Mouse (Mus musculus) midbrain, embryonic 15.5 days (tissue): ENCODE results near the gene Wdr5. TPM values are rescaled to one million over a fixed set of nuclear protein-coding genes. Genes with fewer than 3 reads are reported as not detected.
"Not testable (repeated sequence)": the region's sequence is repeated elsewhere in the genome, so short reads cannot be mapped to it uniquely, and the experiment has no call there.

Source experiments
- ATAC-seq: fragments of 200-750 bp; cut with Nextera tagmentation; replicated peaks from 2 replicates; pipeline ENCODE4 v1.8.0; 2017; ENCODE audit warnings: moderate TSS enrichment
- H3K27ac ChIP-seq: fragments of 300-500 bp; sonication (generic); 2 replicates; pipeline ENCODE4 v1.5.1; 2015; ENCODE audit warnings: mild to moderate bottlenecking, inconsistent platforms
- H3K27me3 ChIP-seq: fragments of 300-500 bp; sonication (generic); replicated peaks from 2 replicates; pipeline ENCODE4 v1.6.1; 2015; ENCODE audit warnings: inconsistent platforms
- H3K36me3 ChIP-seq: fragments of 300-500 bp; sonication (generic); replicated peaks from 2 replicates; pipeline ENCODE4 v1.6.1; 2015; ENCODE audit warnings: inconsistent platforms
- H3K4me1 ChIP-seq: fragments of 300-500 bp; sonication (generic); 2 replicates; pipeline ENCODE4 v1.6.1; 2015; ENCODE audit warnings: inconsistent platforms
- H3K4me2 ChIP-seq: fragments of 300-500 bp; sonication (generic); 2 replicates; pipeline ENCODE4 v1.6.1; 2015; ENCODE audit warnings: inconsistent platforms, mild to moderate bottlenecking, moderate library complexity
- H3K4me3 ChIP-seq: fragments of 300-500 bp; sonication (generic); 2 replicates; pipeline ENCODE4 v1.5.1; 2015; ENCODE audit warnings: mild to moderate bottlenecking, inconsistent platforms
- H3K9ac ChIP-seq: fragments of 300-500 bp; sonication (generic); 2 replicates; pipeline ENCODE4 v1.6.1; 2015; ENCODE audit warnings: mild to moderate bottlenecking, inconsistent platforms
- H3K9me3 ChIP-seq: fragments of 300-500 bp; sonication (generic); 2 replicates; pipeline ENCODE4 v1.6.1; 2016; ENCODE audit warnings: inconsistent platforms
- WGBS: fragments of 180-500 bp; shearing (Covaris S2); methylation state at CpG from one replicate; pipeline ENCODE4 v1.1.7; 2015; ENCODE audit warnings: mixed read lengths; 5-methylcytosine and 5-hydroxymethylcytosine counted together
- polyA plus RNA-seq: library from polyadenylated mRNA; unstranded; fragments of >200 nt; fragmentation: Nextera tagmentation; extraction: Ambion mirVana; gene quantifications from 2 replicates; pipeline ENCODE4 v1.2.1, GENCODE M21; 2015

Gene Wdr5
- polyA plus RNA-seq, 1 experiment from 2014 or later: 48.2 TPM

GRCm38 (mm10) chr2:27507562-27507961 is 7.4 kb upstream of the Wdr5 start, which contains the start of gene Brd3:
TSS of gene Brd3 (minus strand) at chr2:27507662.
- no peak for ATAC-seq
- no peak within 1 kb of the TSS for H3K4me2 ChIP-seq
- H3K27ac ChIP-seq: no peak within 1 kb of the TSS
- H3K36me3 ChIP-seq: no peaks in the 10 kb centered on the region
- H3K9me3 ChIP-seq: no peaks in the 10 kb centered on the region
- no peaks in the 10 kb centered on the region for H3K4me1 ChIP-seq
- H3K4me3 ChIP-seq: no peak within 1 kb of the TSS
- H3K9ac ChIP-seq: no peak within 1 kb of the TSS
- 63% methylated on average over 4 of the region's 4 CpGs for WGBS
- H3K27me3 ChIP-seq: no peaks in the 10 kb centered on the region

DNA sequence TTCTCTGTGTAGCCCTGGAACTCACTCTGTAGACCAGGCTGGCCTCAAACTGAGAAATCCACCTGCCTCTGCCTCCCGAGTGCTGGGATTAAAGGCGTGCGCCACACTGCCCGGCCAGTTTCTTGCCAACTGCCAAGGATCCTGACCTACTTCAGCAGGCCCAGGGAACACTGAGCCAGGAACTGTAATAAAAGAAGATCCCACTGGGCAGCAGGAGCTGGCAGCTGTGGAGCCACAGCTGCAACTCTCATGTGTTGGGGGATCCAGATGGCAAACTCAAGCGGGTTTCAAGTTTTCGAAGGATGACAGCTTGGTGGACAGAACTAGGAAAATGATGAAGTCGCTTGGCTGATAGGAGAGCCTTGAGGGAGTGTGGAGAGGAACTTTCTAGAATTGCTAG is 4.3 kb upstream of the Wdr5 start:
- Histone ChIP-seq H3K4me3 (no peak overlapping the region), H3K36me3 (no peaks in the 10 kb centered on the region), H3K4me1 (peaks cover 14% of the 10 kb centered on the region), H3K4me2 (no peak overlapping the region), H3K27ac (no peak overlapping the region), H3K27me3 (no peaks in the 10 kb centered on the region), H3K9me3 (no peaks in the 10 kb centered on the region), H3K9ac (no peak overlapping the region)
- ATAC-seq: no peak
- WGBS: 95% methylated on average over 7 of the region's 7 CpGs

GRCm38 (mm10) chr2:27512909-27513308 is 2.0 kb upstream of the Wdr5 start:
- no peak for ATAC-seq
- Histone ChIP-seq H3K4me3 (no peak overlapping the region), H3K27me3 (no peaks in the 10 kb centered on the region), H3K9me3 (no peaks in the 10 kb centered on the region), H3K9ac (no peak overlapping the region), H3K4me2 (no peak overlapping the region), H3K4me1 (peaks cover 32% of the 10 kb centered on the region), H3K27ac (no peak overlapping the region), H3K36me3 (no peaks in the 10 kb centered on the region)
- 92% methylated on average over 3 of the region's 3 CpGs for WGBS

DNA sequence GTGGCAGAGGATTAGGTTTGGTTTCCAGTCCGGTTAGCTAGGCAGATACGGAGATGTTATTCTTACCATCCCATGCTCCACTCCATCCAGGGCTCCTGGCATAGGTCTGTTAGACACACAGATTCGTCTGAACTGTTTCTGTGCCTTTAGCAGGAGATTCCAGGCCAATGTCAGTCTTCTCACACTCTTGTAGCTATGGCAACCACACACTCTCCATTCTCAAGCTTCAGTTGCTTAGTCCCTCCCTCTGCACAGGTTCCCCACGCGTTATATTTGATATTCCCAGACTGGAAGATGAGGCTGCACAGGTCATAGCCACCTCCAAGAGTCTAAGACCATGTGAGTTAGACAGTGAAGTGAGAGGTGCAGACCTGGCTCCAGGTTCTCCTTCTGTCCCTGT is 1.1 kb upstream of the Wdr5 start:
- ATAC-seq: no peak
- H3K27me3 ChIP-seq: no peaks in the 10 kb centered on the region
- peak overlapping the region; percentile 94 for H3K9ac ChIP-seq
- H3K4me1 ChIP-seq: peaks cover 32% of the 10 kb centered on the region
- H3K4me3 ChIP-seq: peak overlapping the region; percentile 97
- no peaks in the 10 kb centered on the region; the same call in 1 of the 2 replicates for H3K36me3 ChIP-seq
- WGBS: 69% methylated on average over 5 of the region's 5 CpGs
- peak overlapping the region; percentile 95 for H3K4me2 ChIP-seq
- H3K9me3 ChIP-seq: no peaks in the 10 kb centered on the region
- peak overlapping the region; percentile 91 for H3K27ac ChIP-seq

DNA sequence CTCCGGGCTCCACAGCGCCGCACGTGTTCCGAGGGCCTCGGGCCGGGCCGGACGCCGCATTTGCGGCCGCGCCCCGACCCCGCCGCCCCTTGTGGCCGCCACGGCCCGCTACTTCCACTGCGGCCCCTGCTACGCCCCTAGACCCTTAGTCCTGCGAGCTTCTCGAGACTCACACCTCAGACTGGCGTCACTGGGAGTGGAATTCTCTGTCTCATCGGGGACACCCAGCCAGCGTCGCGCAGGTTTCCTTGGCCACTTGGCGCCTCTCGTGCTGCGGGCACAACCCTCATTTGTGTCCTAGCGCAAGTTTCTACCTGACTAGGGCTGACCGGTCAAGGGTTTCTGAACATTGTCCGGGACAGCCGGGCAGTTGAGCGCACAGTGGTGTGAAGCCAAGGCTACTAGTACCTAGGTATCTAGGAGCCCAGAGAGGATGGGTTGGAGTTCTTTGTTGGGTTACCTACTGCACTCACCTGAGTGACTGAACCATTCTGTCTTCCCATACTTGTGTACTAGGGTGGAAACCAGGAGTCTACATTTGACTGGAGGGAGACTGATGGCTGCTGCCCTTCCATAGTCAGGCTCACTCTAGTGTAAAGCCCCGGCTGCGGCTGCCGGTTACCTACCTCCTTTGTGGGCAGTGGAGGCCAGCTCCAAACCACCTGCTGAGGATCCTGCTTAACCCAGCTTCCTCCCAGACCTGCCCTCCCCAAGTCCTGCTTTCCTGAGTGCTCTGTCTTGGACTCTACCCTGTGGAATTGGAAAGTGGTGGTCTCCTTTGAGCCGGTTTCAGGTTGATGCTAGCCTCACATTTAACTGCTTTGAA is 597 bp downstream of the Wdr5 start:
- peak overlapping the region; percentile 94 for H3K9ac ChIP-seq
- peak; percentile 65 for ATAC-seq
- H3K4me2 ChIP-seq: peak overlapping the region; percentile 95
- peak overlapping the region; percentile 91 for H3K27ac ChIP-seq
- H3K4me1 ChIP-seq: peaks cover 32% of the 10 kb centered on the region
- under 1% methylated on average over 38 of the region's 40 CpGs for WGBS
- H3K4me3 ChIP-seq: peak overlapping the region; percentile 97
- no peaks in the 10 kb centered on the region for H3K9me3 ChIP-seq
- H3K27me3 ChIP-seq: no peaks in the 10 kb centered on the region
- peaks cover 12% of the 10 kb centered on the region for H3K36me3 ChIP-seq

DNA sequence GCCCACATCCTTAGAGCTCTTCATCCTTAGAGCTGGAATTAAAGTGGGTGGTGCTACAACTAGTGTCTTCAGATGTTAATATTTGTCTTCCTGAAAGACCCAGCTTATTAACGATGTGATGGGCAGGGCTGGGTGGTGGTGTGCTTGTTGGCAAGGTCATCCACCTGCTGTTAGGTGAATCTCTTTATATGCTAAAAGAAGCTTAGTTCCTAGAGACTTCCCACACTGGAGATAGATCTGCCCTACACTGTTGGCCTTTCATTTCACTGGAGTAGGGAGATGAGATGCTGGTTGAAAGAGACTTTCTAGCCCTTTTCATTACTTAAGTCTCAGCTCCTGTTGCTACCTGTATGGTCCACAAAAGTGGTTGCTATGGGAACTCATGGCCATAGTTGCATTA is 1.3 kb downstream of the Wdr5 start:
- no peak overlapping the region for H3K27ac ChIP-seq
- H3K4me3 ChIP-seq: peak overlapping the region; percentile 97
- no peaks in the 10 kb centered on the region for H3K9me3 ChIP-seq
- H3K36me3 ChIP-seq: peaks cover 20% of the 10 kb centered on the region
- H3K4me1 ChIP-seq: peaks cover 32% of the 10 kb centered on the region
- H3K27me3 ChIP-seq: no peaks in the 10 kb centered on the region
- WGBS: 11% methylated on average over 1 of the region's 1 CpGs
- H3K4me2 ChIP-seq: peak overlapping the region; percentile 95
- peak overlapping the region; percentile 12 for H3K9ac ChIP-seq
- no peak for ATAC-seq

- no peak overlapping the region for H3K4me2 ChIP-seq
- H3K4me3 ChIP-seq: no peak overlapping the region
- 97% methylated on average over 3 of the region's 3 CpGs for WGBS
- no peaks in the 10 kb centered on the region for H3K27me3 ChIP-seq
- H3K9me3 ChIP-seq: no peaks in the 10 kb centered on the region
- no peak overlapping the region for H3K27ac ChIP-seq
- peaks cover 32% of the 10 kb centered on the region for H3K4me1 ChIP-seq
- H3K36me3 ChIP-seq: peaks cover 28% of the 10 kb centered on the region
- no peak overlapping the region for H3K9ac ChIP-seq
- ATAC-seq: no peak
These were observed 3.3 kb downstream of the Wdr5 start for GRCm38 (mm10) chr2:27518283-27518682.

DNA sequence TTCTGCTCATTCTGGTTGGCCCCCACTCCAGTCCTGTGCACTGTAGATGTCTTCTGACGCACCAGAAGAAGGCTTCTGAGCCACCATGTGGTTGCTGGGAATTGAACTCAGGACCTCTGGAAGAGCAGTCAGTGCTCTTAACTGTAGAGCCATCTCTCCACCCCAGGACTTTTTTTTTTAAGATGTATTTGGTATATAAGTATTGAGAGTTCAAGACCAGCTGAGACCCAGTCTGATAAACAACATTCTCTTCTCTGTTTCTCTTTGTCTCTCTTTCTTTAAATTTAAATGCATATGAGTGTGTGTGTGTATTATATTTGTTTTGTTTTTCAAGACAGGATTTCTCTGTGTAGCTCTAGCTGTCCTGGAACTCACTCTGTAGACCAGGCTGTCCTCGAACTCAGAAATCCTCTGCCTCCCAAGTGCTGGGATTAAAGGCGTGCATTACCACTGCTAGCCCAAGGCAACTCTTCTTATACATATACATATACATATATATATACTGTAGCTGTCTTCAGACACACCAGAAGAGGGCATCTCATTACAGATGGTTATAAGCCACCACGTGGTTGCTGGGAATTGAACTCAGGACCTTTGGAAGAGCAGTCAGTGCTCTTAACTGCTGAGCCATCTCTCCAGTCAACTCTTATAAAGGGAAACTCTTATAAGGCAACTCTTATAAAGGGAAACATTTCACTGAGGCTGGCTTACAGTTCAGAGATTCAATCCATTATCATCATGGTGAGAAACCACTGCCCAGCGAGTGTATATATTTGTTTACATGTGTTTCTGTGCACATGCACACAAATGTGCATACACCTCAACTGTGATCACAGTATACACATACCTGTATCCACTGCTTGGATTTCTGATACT is 23.7 kb downstream of the Wdr5 start:
- not testable (repeated sequence) for H3K9me3 ChIP-seq, H3K27me3 ChIP-seq, ATAC-seq
- peak overlapping the region; percentile 41; the same call in 1 of the 2 replicates for H3K9ac ChIP-seq
- H3K36me3 ChIP-seq: peaks cover 24% of the 10 kb centered on the region
- peak overlapping the region; percentile 44 for H3K4me3 ChIP-seq
- peak overlapping the region; percentile 86 for H3K27ac ChIP-seq
- peak overlapping the region; percentile 61 for H3K4me2 ChIP-seq
- H3K4me1 ChIP-seq: peaks cover 21% of the 10 kb centered on the region
- 64% methylated on average over 5 of the region's 5 CpGs for WGBS

- H3K4me2 ChIP-seq: peak overlapping the region; percentile 61
- H3K4me1 ChIP-seq: peaks cover 21% of the 10 kb centered on the region
- peaks cover 19% of the 10 kb centered on the region for H3K36me3 ChIP-seq
- ATAC-seq: no peak
- peak overlapping the region; percentile 86 for H3K27ac ChIP-seq
- no peaks in the 10 kb centered on the region for H3K9me3 ChIP-seq
- H3K9ac ChIP-seq: peak overlapping the region; percentile 41; the same call in 1 of the 2 replicates
- H3K27me3 ChIP-seq: no peaks in the 10 kb centered on the region
- H3K4me3 ChIP-seq: peak overlapping the region; percentile 44
- WGBS: 18% methylated on average over 5 of the region's 5 CpGs
These were observed 24.4 kb downstream of the Wdr5 start for GRCm38 (mm10) chr2:27539336-27539735.

DNA sequence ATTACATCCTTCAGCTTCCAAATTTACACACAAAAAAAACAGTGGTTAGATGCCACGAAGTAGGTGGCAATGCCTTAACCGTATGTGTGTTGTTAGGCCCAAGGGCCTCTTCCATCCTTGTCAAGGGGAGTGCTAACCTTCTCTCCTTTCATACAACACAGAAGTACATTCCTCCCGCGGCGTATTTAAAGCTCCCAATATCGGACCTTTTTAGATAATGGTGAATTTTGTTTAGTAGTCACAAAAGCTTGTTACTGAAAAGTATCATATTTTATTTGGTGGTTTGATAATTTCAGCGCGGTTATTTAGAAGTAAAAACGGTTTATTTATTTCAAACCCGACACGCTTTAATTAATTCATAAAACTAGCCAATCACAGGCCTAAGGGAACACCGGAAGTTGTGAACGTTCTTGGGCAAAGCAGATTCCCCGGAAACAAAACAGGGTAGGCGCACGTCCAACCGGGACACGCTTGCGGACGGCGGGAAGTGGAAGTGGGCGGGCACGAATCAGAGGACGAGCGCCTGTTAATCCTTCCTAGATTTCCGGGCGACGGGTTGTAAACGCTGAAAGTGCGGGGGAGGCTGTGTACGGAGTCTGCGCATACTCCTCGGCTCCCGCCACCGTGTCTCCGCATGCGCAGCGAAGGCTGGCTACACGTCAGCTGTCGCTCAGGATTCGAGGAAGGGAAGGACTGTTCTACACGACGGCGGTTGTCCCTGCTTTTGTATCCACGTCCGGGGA is 25.0 kb downstream of the Wdr5 start:
- Histone ChIP-seq H3K9me3 (no peaks in the 10 kb centered on the region), H3K4me2 (peak overlapping the region; percentile 61), H3K27ac (peak overlapping the region; percentile 86), H3K4me3 (peak overlapping the region; percentile 44), H3K27me3 (no peaks in the 10 kb centered on the region), H3K36me3 (peaks cover 13% of the 10 kb centered on the region), H3K9ac (peak overlapping the region; percentile 52), H3K4me1 (peaks cover 21% of the 10 kb centered on the region)
- WGBS: under 1% methylated on average over 46 of the region's 46 CpGs
- peak; percentile 97 for ATAC-seq

- H3K4me2 ChIP-seq: peak overlapping the region; percentile 61
- peaks cover 21% of the 10 kb centered on the region for H3K4me1 ChIP-seq
- H3K9me3 ChIP-seq: no peaks in the 10 kb centered on the region
- 27% methylated on average over 10 of the region's 10 CpGs for WGBS
- peak overlapping the region; percentile 52 for H3K9ac ChIP-seq
- no peaks in the 10 kb centered on the region for H3K27me3 ChIP-seq
- peak overlapping the region; percentile 86 for H3K27ac ChIP-seq
- peaks cover 7% of the 10 kb centered on the region for H3K36me3 ChIP-seq
- ATAC-seq: peak; percentile 60
- H3K4me3 ChIP-seq: peak overlapping the region; percentile 44
These were observed 25.5 kb downstream of the Wdr5 start for GRCm38 (mm10) chr2:27540515-27540836.

DNA sequence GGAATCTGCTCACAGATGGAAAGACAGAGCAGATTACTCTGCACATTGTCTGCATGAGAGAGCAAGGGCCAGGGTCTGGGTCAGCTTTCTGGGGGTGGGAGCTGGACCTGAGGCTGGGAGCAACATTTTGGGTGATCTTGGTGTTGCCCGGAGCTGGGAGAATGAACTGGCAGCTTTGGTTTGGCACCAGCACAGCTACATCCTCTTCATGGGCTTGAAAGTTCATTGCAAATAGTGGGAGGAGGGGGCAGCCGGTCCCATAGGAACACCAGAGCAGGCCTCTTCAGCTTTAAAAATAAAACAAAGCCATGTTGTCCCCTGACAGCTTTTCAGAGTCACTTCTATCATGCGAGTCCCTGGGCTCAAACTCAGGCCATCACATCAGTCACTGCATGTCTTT is 26.3 kb downstream of the Wdr5 start:
- ATAC-seq: no peak
- H3K27ac ChIP-seq: peak overlapping the region; percentile 86; the same call in 1 of the 2 replicates
- peaks cover 21% of the 10 kb centered on the region for H3K4me1 ChIP-seq
- peak overlapping the region; percentile 61 for H3K4me2 ChIP-seq
- H3K9ac ChIP-seq: peak overlapping the region; percentile 52; the same call in 1 of the 2 replicates
- no peaks in the 10 kb centered on the region for H3K9me3 ChIP-seq
- no peaks in the 10 kb centered on the region for H3K27me3 ChIP-seq
- no peaks in the 10 kb centered on the region; the same call in 1 of the 2 replicates for H3K36me3 ChIP-seq
- peak overlapping the region; percentile 44 for H3K4me3 ChIP-seq
- WGBS: 90% methylated on average over 3 of the region's 3 CpGs
